Mouse (Mus musculus) ES-Bruce4 (cell line): ENCODE measurements at regions not wholly inside any gene's neighbourhood (a gene's known extent, or its start where the extent isn't known, plus 50 kb on each side); places are given as distances from the start of the nearest gene placed in this dataset.

ENCODE experiments used
- CTCF ChIP-seq: IDR thresholded peaks from one replicate; pipeline ENCODE4 v1.8.1; 2011; ENCODE audit warnings: low read depth, low read length
- POLR2A ChIP-seq: IDR thresholded peaks from one replicate; pipeline ENCODE4 v1.8.1; 2011; ENCODE audit warnings: low read length; ENCODE audit not compliant: insufficient read depth

DNA sequence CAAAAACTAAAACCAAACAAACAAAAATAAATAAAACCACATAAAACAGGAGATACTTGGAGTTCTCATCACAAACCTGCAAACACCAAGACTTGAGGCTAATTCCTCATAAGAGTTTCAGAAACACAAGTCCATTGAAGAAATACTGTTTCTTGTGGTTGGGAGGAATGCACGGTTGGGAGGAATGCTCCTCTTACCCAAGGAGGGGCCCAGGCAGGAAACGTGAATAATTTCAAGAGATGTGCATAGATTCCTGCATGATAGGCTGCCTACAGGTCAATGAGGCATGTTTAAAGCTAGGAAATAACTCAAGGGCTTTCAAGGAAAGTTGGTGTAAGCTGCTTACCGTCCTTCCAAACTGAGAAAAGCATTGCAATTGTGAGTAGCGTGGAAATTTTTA is 243.7 kb downstream of the Fam49a start:
- no peak for TF ChIP-seq CTCF
- TF ChIP-seq POLR2A: no peak
